8 mouse cellular contexts compared by ENCODE assay signal in the genomic region with DNA sequence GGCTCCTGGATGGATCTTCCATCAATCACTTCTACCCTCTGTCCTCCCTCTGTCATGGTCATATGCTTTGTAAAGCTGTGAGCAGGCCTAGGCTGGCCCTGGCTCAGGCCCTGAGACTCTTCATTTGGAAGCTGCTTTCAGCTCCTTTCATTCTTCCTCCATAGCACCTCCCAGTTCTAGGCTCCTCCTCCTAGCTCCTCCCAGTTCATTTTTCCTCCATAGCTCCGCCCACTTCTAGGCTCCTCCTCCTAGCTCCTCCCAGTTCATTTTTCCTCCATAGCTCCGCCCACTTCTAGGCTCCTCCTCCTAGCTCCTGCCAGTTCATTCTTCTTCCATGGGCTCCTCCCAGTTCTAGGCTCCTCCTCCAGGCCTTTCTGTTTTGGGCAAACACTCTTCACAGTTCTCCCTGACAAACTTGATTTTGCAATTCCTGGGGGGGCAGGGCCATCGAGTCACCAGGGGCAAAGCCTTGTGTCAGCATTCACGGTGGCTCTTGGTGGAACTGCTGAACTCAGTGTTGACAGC.
A peak's percentile ranks its signal among the peaks of the same experiment; 100 is the strongest.
DNase-seq lines count a peak whose midpoint lies in the region; ATAC-seq and TF ChIP-seq lines count a peak whose summit lies in the region.

No protein-coding gene starts in this region.

- H3K4me2 ChIP-seq in embryonic facial prominence, embryonic 13.5 days = no peak overlapping the region
- no peak overlapping the region for H3K4me2 ChIP-seq in stomach, embryonic 15.5 days
- no peak overlapping the region for H3K4me2 ChIP-seq in forebrain, embryonic 12.5 days

- no peaks in the 10 kb centered on the region for H3K27me3 ChIP-seq in embryonic facial prominence, embryonic 13.5 days
- peaks cover 15% of the 10 kb centered on the region; the same call in 1 of the 2 replicates for H3K27me3 ChIP-seq in embryonic facial prominence, embryonic 10.5 days (replicated peaks; ENCODE audit: low read depth, poor library complexity, severe bottlenecking)
- H3K27me3 ChIP-seq in liver, adult 2 months (ENCODE audit: control insufficient read depth, insufficient read depth, low read length) = no peaks in the 10 kb centered on the region
- no peaks in the 10 kb centered on the region for H3K27me3 ChIP-seq in stomach, embryonic 15.5 days (replicated peaks)
- no peaks in the 10 kb centered on the region for H3K27me3 ChIP-seq in forebrain, embryonic 12.5 days

- no peak overlapping the region for H3K4me3 ChIP-seq in embryonic facial prominence, embryonic 13.5 days
- no peak overlapping the region for H3K4me3 ChIP-seq in embryonic facial prominence, embryonic 10.5 days
- H3K4me3 ChIP-seq in liver, adult 2 months (ENCODE audit: insufficient read depth, low read depth, low read length) = no peak overlapping the region
- no peak overlapping the region for H3K4me3 ChIP-seq in stomach, embryonic 15.5 days (replicated peaks)
- H3K4me3 ChIP-seq in forebrain, embryonic 12.5 days (replicated peaks) = no peak overlapping the region

- no peak for TF ChIP-seq CTCF in liver, adult 2 months (IDR thresholded peaks at IDR 0.05; ENCODE audit: low read depth, low read length)

- WGBS in embryonic facial prominence, embryonic 13.5 days = 61% methylated on average over 4 of the region's 4 CpGs
- 52% methylated on average over 4 of the region's 4 CpGs for WGBS in embryonic facial prominence, embryonic 10.5 days
- WGBS in liver, adult 2 months = 24% methylated on average over 4 of the region's 4 CpGs
- WGBS in stomach, embryonic 15.5 days = 42% methylated on average over 4 of the region's 4 CpGs
- WGBS in forebrain, embryonic 12.5 days = 52% methylated on average over 4 of the region's 4 CpGs

- DNase-seq in embryonic facial prominence, embryonic 10.5 days (ENCODE audit: low spot score) = no peak
- DNase-seq in 3T3-L1 (ENCODE audit: low read depth, low spot score) = peak; percentile 6
- peak; percentile 61 for DNase-seq in c-Kit-positive CD71-positive TER-119-negative erythroid progenitor cells, embryonic 14.5 days (ENCODE audit: low read depth)
- peak; percentile 65 for DNase-seq in liver, adult 2 months (ENCODE audit: extremely low read depth, low read depth, low spot score)
- no peak for DNase-seq in cerebellum, adult 11 months

- H3K36me3 ChIP-seq in embryonic facial prominence, embryonic 13.5 days = peaks cover 78% of the 10 kb centered on the region
- H3K36me3 ChIP-seq in embryonic facial prominence, embryonic 10.5 days (replicated peaks) = peaks cover 49% of the 10 kb centered on the region
- no peaks in the 10 kb centered on the region for H3K36me3 ChIP-seq in liver, adult 2 months (ENCODE audit: control insufficient read depth, insufficient read depth, low read length)
- peaks cover 26% of the 10 kb centered on the region for H3K36me3 ChIP-seq in stomach, embryonic 15.5 days
- H3K36me3 ChIP-seq in forebrain, embryonic 12.5 days (replicated peaks) = peaks cover 19% of the 10 kb centered on the region

- peaks cover 8% of the 10 kb centered on the region for H3K4me1 ChIP-seq in embryonic facial prominence, embryonic 13.5 days
- peaks cover 19% of the 10 kb centered on the region for H3K4me1 ChIP-seq in embryonic facial prominence, embryonic 10.5 days
- peaks cover 8% of the 10 kb centered on the region for H3K4me1 ChIP-seq in liver, adult 2 months (ENCODE audit: control insufficient read depth, insufficient read depth, low read length)
- H3K4me1 ChIP-seq in stomach, embryonic 15.5 days = peaks cover 12% of the 10 kb centered on the region
- peaks cover 20% of the 10 kb centered on the region for H3K4me1 ChIP-seq in forebrain, embryonic 12.5 days

- no peak overlapping the region for H3K27ac ChIP-seq in embryonic facial prominence, embryonic 13.5 days
- no peak overlapping the region for H3K27ac ChIP-seq in embryonic facial prominence, embryonic 10.5 days (replicated peaks)
- H3K27ac ChIP-seq in liver, adult 2 months (replicated peaks; ENCODE audit: insufficient read depth, low read depth, low read length) = no peak overlapping the region
- H3K27ac ChIP-seq in stomach, embryonic 15.5 days = no peak overlapping the region; the same call in 1 of the 2 replicates
- H3K27ac ChIP-seq in forebrain, embryonic 12.5 days = no peak overlapping the region

- no peaks in the 10 kb centered on the region for H3K9me3 ChIP-seq in embryonic facial prominence, embryonic 13.5 days
- no peaks in the 10 kb centered on the region for H3K9me3 ChIP-seq in embryonic facial prominence, embryonic 10.5 days
- H3K9me3 ChIP-seq in stomach, embryonic 15.5 days = no peaks in the 10 kb centered on the region
- H3K9me3 ChIP-seq in forebrain, embryonic 12.5 days = no peaks in the 10 kb centered on the region

- no peak for TF ChIP-seq POLR2A in liver, adult 2 months (IDR thresholded peaks at IDR 0.05; ENCODE audit: extremely low read depth, insufficient read depth, low read length)

- H3K79me2 ChIP-seq in liver, adult 2 months (ENCODE audit: control insufficient read depth, insufficient read depth, low read length) = no peaks in the 10 kb centered on the region

- no peak overlapping the region for H3K9ac ChIP-seq in embryonic facial prominence, embryonic 13.5 days
- H3K9ac ChIP-seq in liver, adult 2 months (ENCODE audit: low read depth, low read length) = no peak overlapping the region
- H3K9ac ChIP-seq in stomach, embryonic 15.5 days = no peak overlapping the region
- H3K9ac ChIP-seq in forebrain, embryonic 12.5 days = no peak overlapping the region

- ATAC-seq in embryonic facial prominence, embryonic 13.5 days (ENCODE audit: insufficient number of reproducible peaks, insufficient read depth, low FRiP score, low TSS enrichment, low read depth) = 0 out of 2 replicates have a peak, but pooled peaks have one; percentile 63
- peak; percentile 36; the same call in 1 of the 2 replicates for ATAC-seq in stomach, embryonic 15.5 days (ENCODE audit: insufficient read depth, low FRiP score, low read depth)
- ATAC-seq in forebrain, embryonic 12.5 days (ENCODE audit: low FRiP score) = no peak

Comparison
In these comparisons a context has a peak if more than half of its experiments do, and no peak if none do; other contexts are left out.
1. DNase-seq: peak in 3T3-L1 (single experiment), c-Kit-positive CD71-positive TER-119-negative erythroid progenitor cells, embryonic 14.5 days (single experiment) and liver, adult 2 months (single experiment); none in embryonic facial prominence, embryonic 10.5 days (single experiment) and cerebellum, adult 11 months (single experiment).